Mouse (Mus musculus) E14TG2a.4 (cell line): Measurements from ENCODE around the gene Cdkn3.

Source experiments
- CTCF ChIP-seq: conservative IDR thresholded peaks from 2 replicates; pipeline ENCODE4 v1.5.1; 2014; ENCODE audit warnings: low read length
- POU5F1 ChIP-seq: IDR thresholded peaks from 2 replicates; pipeline ENCODE4 v1.6.1; 2014; ENCODE audit warnings: low read length, borderline replicate concordance

- no peak for TF ChIP-seq POU5F1
- TF ChIP-seq CTCF: no peak
Measured at GRCm38 (mm10) chr14:46794157-46794556, 33.8 kb downstream of the Cdkn3 start.
